Mouse (Mus musculus) lung, postnatal 0 days (tissue): ENCODE results near the gene Irf6.

ENCODE experiments used
- CTCF ChIP-seq: IDR thresholded peaks from 2 replicates; pipeline ENCODE4 v1.5.1; 2016; ENCODE audit warnings: antibody characterized with exemption, mild to moderate bottlenecking
- EP300 ChIP-seq: IDR thresholded peaks from 2 replicates; pipeline ENCODE4 v1.6.1; 2016; ENCODE audit warnings: antibody characterized with exemption, mild to moderate bottlenecking, control low read depth

- no peak for TF ChIP-seq CTCF
- no peak for TF ChIP-seq EP300
Observed at GRCm38 (mm10) chr1:193189151-193189621, 36.3 kb downstream of the Irf6 start.
